Mouse (Mus musculus): Measurements from ENCODE around the gene D10Jhu81e. TPM values are rescaled to one million over a fixed set of nuclear protein-coding genes. Genes with fewer than 3 reads are reported as not detected.
"Not testable (repeated sequence)": the region's sequence is repeated elsewhere in the genome, so short reads cannot be mapped to it uniquely, and the experiment has no call there.

D10Jhu81e gene
- polyA plus RNA-seq, 1 experiment from 2014 or later, result 19.9 TPM

GRCm38 (mm10) chr10:78138812-78139523 lies 30.6 kb downstream of the D10Jhu81e start:
- Histone ChIP-seq H3K4me1 (peaks cover 33% of the 10 kb centered on the region), H3K27me3 (ENCODE audit: low read depth, poor library complexity, severe bottlenecking) (no peaks in the 10 kb centered on the region), H3K36me3 (no peaks in the 10 kb centered on the region), H3K27ac (peak overlapping the region; percentile 23; the same call in 1 of the 2 replicates), H3K4me3 (no peak overlapping the region), H3K9me3 (replicated peaks) (no peaks in the 10 kb centered on the region)
- no peak for DNase-seq (ENCODE audit: low spot score)
- 67% methylated on average over 14 of the region's 14 CpGs for WGBS

- 88% methylated on average over 3 of the region's 3 CpGs for WGBS
- no peak for DNase-seq (ENCODE audit: low spot score)
Measured at GRCm38 (mm10) chr10:78137191-78137590, 32.4 kb downstream of the D10Jhu81e start.

GRCm38 (mm10) chr10:78135947-78136346 lies 33.6 kb downstream of the D10Jhu81e start:
- WGBS, result 80% methylated on average over 5 of the region's 5 CpGs
- Histone ChIP-seq H3K36me3 (no peaks in the 10 kb centered on the region), H3K9me3 (replicated peaks) (no peaks in the 10 kb centered on the region), H3K27me3 (ENCODE audit: low read depth, poor library complexity, severe bottlenecking) (no peaks in the 10 kb centered on the region), H3K4me3 (no peak overlapping the region), H3K27ac (no peak overlapping the region), H3K4me1 (peaks cover 36% of the 10 kb centered on the region)
- DNase-seq (ENCODE audit: low spot score), result no peak

More at GRCm38 (mm10) chr10:78137191-78137590, 32.4 kb downstream of the D10Jhu81e start:
- no peak overlapping the region for H3K27ac ChIP-seq
- H3K4me3 ChIP-seq, result no peak overlapping the region
- no peaks in the 10 kb centered on the region for H3K27me3 ChIP-seq (ENCODE audit: low read depth, poor library complexity, severe bottlenecking)
- no peaks in the 10 kb centered on the region for H3K9me3 ChIP-seq (replicated peaks)
- H3K36me3 ChIP-seq, result no peaks in the 10 kb centered on the region
- peaks cover 36% of the 10 kb centered on the region for H3K4me1 ChIP-seq

GRCm38 (mm10) chr10:78134975-78135798 lies 34.4 kb downstream of the D10Jhu81e start:
- Histone ChIP-seq H3K4me1 (peaks cover 36% of the 10 kb centered on the region), H3K27ac (peak overlapping the region; percentile 63), H3K36me3 (no peaks in the 10 kb centered on the region), H3K4me3 (peak overlapping the region; percentile 34), H3K27me3 (ENCODE audit: low read depth, poor library complexity, severe bottlenecking) (no peaks in the 10 kb centered on the region), H3K9me3 (replicated peaks) (no peaks in the 10 kb centered on the region)
- DNase-seq (ENCODE audit: low spot score), result peak; percentile 51
- 16% methylated on average over 14 of the region's 14 CpGs for WGBS

- Histone ChIP-seq H3K9me3 (replicated peaks) (no peaks in the 10 kb centered on the region), H3K27me3 (ENCODE audit: low read depth, poor library complexity, severe bottlenecking) (no peaks in the 10 kb centered on the region), H3K4me1 (peaks cover 36% of the 10 kb centered on the region), H3K27ac (0 out of 2 replicates have a peak overlapping the region, but pooled peaks have one; percentile 63), H3K4me3 (no peak overlapping the region), H3K36me3 (no peaks in the 10 kb centered on the region)
- no peak for DNase-seq (ENCODE audit: low spot score)
- WGBS, result 70% methylated on average over 4 of the region's 4 CpGs
Measured at GRCm38 (mm10) chr10:78134400-78134799, 35.2 kb downstream of the D10Jhu81e start.

GRCm38 (mm10) chr10:78129998-78130397 lies 39.6 kb downstream of the D10Jhu81e start:
- no peak overlapping the region for H3K4me3 ChIP-seq
- 81% methylated on average over 4 of the region's 4 CpGs for WGBS

GRCm38 (mm10) chr10:78129423-78129822 lies 40.2 kb downstream of the D10Jhu81e start:
- no peaks in the 10 kb centered on the region for H3K9me3 ChIP-seq (replicated peaks)
- 42% methylated on average over 11 of the region's 11 CpGs for WGBS

More at GRCm38 (mm10) chr10:78129998-78130397, 39.6 kb downstream of the D10Jhu81e start:
- Histone ChIP-seq H3K27ac (no peak overlapping the region), H3K9me3 (replicated peaks) (no peaks in the 10 kb centered on the region), H3K36me3 (no peaks in the 10 kb centered on the region), H3K4me1 (peaks cover 18% of the 10 kb centered on the region), H3K27me3 (ENCODE audit: low read depth, poor library complexity, severe bottlenecking) (no peaks in the 10 kb centered on the region)
- DNase-seq (ENCODE audit: low spot score), result no peak

GRCm38 (mm10) chr10:78128647-78129046 lies 40.9 kb downstream of the D10Jhu81e start:
- Histone ChIP-seq H3K9me3 (replicated peaks) (no peaks in the 10 kb centered on the region), H3K36me3 (no peaks in the 10 kb centered on the region), H3K4me3 (no peak overlapping the region), H3K27ac (no peak overlapping the region), H3K4me1 (peaks cover 9% of the 10 kb centered on the region; the same call in 1 of the 2 replicates), H3K27me3 (ENCODE audit: low read depth, poor library complexity, severe bottlenecking) (no peaks in the 10 kb centered on the region)
- no peak for DNase-seq (ENCODE audit: low spot score)
- 93% methylated on average over 2 of the region's 2 CpGs for WGBS

More at GRCm38 (mm10) chr10:78129423-78129822, 40.2 kb downstream of the D10Jhu81e start:
- Histone ChIP-seq H3K4me3 (no peak overlapping the region), H3K36me3 (no peaks in the 10 kb centered on the region), H3K27ac (no peak overlapping the region), H3K27me3 (ENCODE audit: low read depth, poor library complexity, severe bottlenecking) (no peaks in the 10 kb centered on the region), H3K4me1 (peaks cover 12% of the 10 kb centered on the region)
- no peak for DNase-seq (ENCODE audit: low spot score)

GRCm38 (mm10) chr10:78127931-78128330 lies 41.7 kb downstream of the D10Jhu81e start:
- Histone ChIP-seq H3K4me3 (no peak overlapping the region), H3K27ac (no peak overlapping the region), H3K9me3 (replicated peaks) (no peaks in the 10 kb centered on the region), H3K36me3 (no peaks in the 10 kb centered on the region), H3K27me3 (ENCODE audit: low read depth, poor library complexity, severe bottlenecking) (no peaks in the 10 kb centered on the region), H3K4me1 (peaks cover 9% of the 10 kb centered on the region; the same call in 1 of the 2 replicates)
- WGBS, result 27% methylated on average over 1 of the region's 1 CpGs
- no peak for DNase-seq (ENCODE audit: low spot score)

- H3K27ac ChIP-seq, result no peak overlapping the region
- DNase-seq (ENCODE audit: low spot score), result no peak
- no peaks in the 10 kb centered on the region for H3K9me3 ChIP-seq (replicated peaks)
- no peak overlapping the region for H3K4me3 ChIP-seq
- no peaks in the 10 kb centered on the region for H3K27me3 ChIP-seq (ENCODE audit: low read depth, poor library complexity, severe bottlenecking)
- no peaks in the 10 kb centered on the region for H3K36me3 ChIP-seq
- 78% methylated on average over 9 of the region's 9 CpGs for WGBS
- H3K4me1 ChIP-seq, result peaks cover 9% of the 10 kb centered on the region; the same call in 1 of the 2 replicates
Measured at GRCm38 (mm10) chr10:78127046-78127870, 42.3 kb downstream of the D10Jhu81e start.

GRCm38 (mm10) chr10:78126311-78126710 lies 43.3 kb downstream of the D10Jhu81e start:
- H3K27me3 ChIP-seq (ENCODE audit: low read depth, poor library complexity, severe bottlenecking), result no peaks in the 10 kb centered on the region

GRCm38 (mm10) chr10:78125061-78125460 lies 44.5 kb downstream of the D10Jhu81e start:
- not testable (repeated sequence) for H3K27ac ChIP-seq; H3K36me3 ChIP-seq; H3K4me1 ChIP-seq; H3K4me3 ChIP-seq; H3K9me3 ChIP-seq (replicated peaks); H3K27me3 ChIP-seq (ENCODE audit: low read depth, poor library complexity, severe bottlenecking); DNase-seq (ENCODE audit: low spot score)
- WGBS, result 62% methylated on average over 8 of the region's 8 CpGs

More at GRCm38 (mm10) chr10:78126311-78126710, 43.3 kb downstream of the D10Jhu81e start:
- H3K9me3 ChIP-seq (replicated peaks), result no peaks in the 10 kb centered on the region
- peaks cover 9% of the 10 kb centered on the region; the same call in 1 of the 2 replicates for H3K4me1 ChIP-seq
- H3K4me3 ChIP-seq, result no peak overlapping the region
- WGBS, result 96% methylated on average over 5 of the region's 5 CpGs
- no peak overlapping the region for H3K27ac ChIP-seq
- no peaks in the 10 kb centered on the region for H3K36me3 ChIP-seq
- no peak for DNase-seq (ENCODE audit: low spot score)
